Mouse (Mus musculus) right cerebral cortex, postnatal 25 days (tissue): ENCODE data around the gene Olfr1211.

Experiments used
- DNase-seq: peaks from one replicate; pipeline ENCODE4 v3.0.0; 2022

Gene Olfr1211

DNA sequence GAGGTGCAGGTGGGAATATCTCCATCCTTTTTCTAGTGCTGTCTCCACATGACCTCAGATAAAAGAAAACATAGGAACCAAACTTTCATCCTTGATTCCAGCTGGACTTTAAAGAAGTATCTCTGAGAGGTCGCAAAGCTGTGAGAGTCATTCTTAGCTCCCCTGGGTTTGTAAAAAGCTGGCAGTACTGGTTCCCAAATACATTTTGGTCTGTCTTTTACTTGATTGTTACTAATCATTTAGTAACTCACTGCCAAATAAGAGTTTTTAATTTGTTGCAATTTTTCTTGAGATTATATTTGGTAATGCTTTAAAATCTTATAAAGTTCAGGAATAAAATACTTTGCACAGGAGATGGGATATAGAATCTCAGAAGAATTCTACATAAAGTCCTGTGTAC lies at the start of gene Olfr1211:
Gene Olfr1211 (minus strand): TSS at position 101 of the 400 bp plus-strand sequence.
- no peak for DNase-seq

GRCm38 (mm10) chr2:88980181-88980580 lies 42.3 kb upstream of the Olfr1211 start, which contains the start of gene Gm13762:
Gene Gm13762 (minus strand): TSS chr2:88980281.
- DNase-seq: no peak

GRCm38 (mm10) chr2:88953669-88954068 lies 15.8 kb upstream of the Olfr1211 start, which contains the start of gene Olfr1212:
Gene Olfr1212 (plus strand): TSS chr2:88953969.
- DNase-seq: no peak

DNA sequence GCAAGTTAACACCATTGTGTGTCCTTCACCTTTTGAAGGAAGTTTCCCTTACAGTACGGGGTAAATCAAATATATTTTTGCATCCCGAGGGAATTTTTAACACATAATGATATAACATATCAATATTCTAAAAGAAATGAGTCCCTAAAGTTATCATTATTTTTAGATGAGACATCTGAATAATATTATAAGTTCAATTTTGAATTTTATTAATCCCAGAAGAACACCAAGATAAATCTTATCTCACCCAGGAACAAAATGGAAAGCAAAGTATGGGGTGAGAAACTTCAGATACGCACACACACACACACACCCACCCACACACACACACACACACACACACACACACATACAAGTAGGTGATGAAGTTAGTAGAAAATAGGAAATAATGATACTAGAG lies 22.9 kb downstream of the Olfr1211 start, which contains the start of gene Olfr1209:
Gene Olfr1209 (minus strand): TSS at position 101 of the 400 bp plus-strand sequence.
- DNase-seq: no peak

DNA sequence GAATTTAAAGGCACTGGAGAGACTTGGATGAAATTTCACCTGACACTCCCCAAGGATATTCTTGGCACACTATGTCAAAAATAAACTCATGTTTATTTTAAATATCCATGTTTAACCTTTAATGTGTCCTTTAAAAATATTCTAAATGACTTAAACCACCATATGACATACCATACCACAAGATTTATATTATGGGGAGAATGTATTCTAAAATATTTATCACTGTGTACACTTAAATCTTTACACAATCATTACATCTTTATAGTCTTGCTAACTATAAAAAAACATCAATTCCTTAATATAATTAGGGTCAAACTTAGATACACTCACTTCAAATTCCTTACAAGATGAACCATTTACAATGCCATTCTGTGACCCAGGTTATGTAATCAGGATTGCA lies 35.7 kb downstream of the Olfr1211 start, which contains the start of gene Olfr1208:
Gene Olfr1208 (minus strand): TSS at position 101 of the 400 bp plus-strand sequence.
- DNase-seq: no peak
